Mouse (Mus musculus) kidney, embryonic 14.5 days (tissue): ENCODE measurements around the gene Syngr4. TPM values are rescaled to one million over a fixed set of nuclear protein-coding genes. Genes with fewer than 3 reads are reported as not detected.

Experiments used
- ATAC-seq: fragments of 200-750 bp; cut with Nextera tagmentation; 2 replicates; pipeline ENCODE4 v1.8.0; 2017; ENCODE audit warnings: moderate number of reproducible peaks, mild to moderate bottlenecking, moderate TSS enrichment, moderate library complexity; ENCODE audit not compliant: low FRiP score, low TSS enrichment
- H3K27ac ChIP-seq: fragments of 300-500 bp; sonication (generic); 2 replicates; pipeline ENCODE4 v1.5.1; 2014; ENCODE audit warnings: low read depth, mild to moderate bottlenecking, low read length, moderate library complexity, mixed read lengths
- H3K27me3 ChIP-seq: fragments of 300-500 bp; sonication (generic); 2 replicates; pipeline ENCODE4 v1.6.1; 2014; ENCODE audit warnings: mild to moderate bottlenecking, low read length; ENCODE audit not compliant: control insufficient read depth, insufficient read depth
- H3K36me3 ChIP-seq: fragments of 300-500 bp; sonication (generic); 2 replicates; pipeline ENCODE4 v1.6.1; 2014; ENCODE audit warnings: low read length, mixed read lengths; ENCODE audit not compliant: control insufficient read depth, insufficient read depth
- H3K4me1 ChIP-seq: fragments of 300-500 bp; sonication (generic); 2 replicates; pipeline ENCODE4 v1.6.1; 2014; ENCODE audit warnings: low read length, mixed read lengths; ENCODE audit not compliant: control insufficient read depth, insufficient read depth
- H3K4me2 ChIP-seq: fragments of 300-500 bp; sonication (generic); replicated peaks from 2 replicates; pipeline ENCODE4 v1.6.1; 2014; ENCODE audit warnings: low read depth, mild to moderate bottlenecking, low read length
- H3K4me3 ChIP-seq: fragments of 300-500 bp; sonication (generic); 2 replicates; pipeline ENCODE4 v1.5.1; 2014; ENCODE audit warnings: mild to moderate bottlenecking, low read length
- H3K9ac ChIP-seq: fragments of 300-500 bp; sonication (generic); 2 replicates; pipeline ENCODE4 v1.6.1; 2014; ENCODE audit warnings: low read depth, mild to moderate bottlenecking, low read length, moderate library complexity
- H3K9me3 ChIP-seq: fragments of 300-500 bp; sonication (generic); 2 replicates; pipeline ENCODE4 v1.6.1; 2016; ENCODE audit warnings: low read length; ENCODE audit not compliant: control insufficient read depth
- WGBS: fragments of 180-500 bp; shearing (Covaris S2); extraction: QIAGEN DNeasy Blood & Tissue Kit; methylation state at CpG from one replicate; pipeline ENCODE4 v1.1.7; 2014; 5-methylcytosine and 5-hydroxymethylcytosine counted together
- polyA plus RNA-seq: library from polyadenylated mRNA; unstranded; fragments of >200 nt; fragmentation: Nextera tagmentation; extraction: Ambion mirVana; gene quantifications from 2 replicates; pipeline ENCODE4 v1.2.1, GENCODE M21; 2014

Syngr4 gene
- polyA plus RNA-seq, 1 experiment from 2014 or later = 2.1 TPM

DNA sequence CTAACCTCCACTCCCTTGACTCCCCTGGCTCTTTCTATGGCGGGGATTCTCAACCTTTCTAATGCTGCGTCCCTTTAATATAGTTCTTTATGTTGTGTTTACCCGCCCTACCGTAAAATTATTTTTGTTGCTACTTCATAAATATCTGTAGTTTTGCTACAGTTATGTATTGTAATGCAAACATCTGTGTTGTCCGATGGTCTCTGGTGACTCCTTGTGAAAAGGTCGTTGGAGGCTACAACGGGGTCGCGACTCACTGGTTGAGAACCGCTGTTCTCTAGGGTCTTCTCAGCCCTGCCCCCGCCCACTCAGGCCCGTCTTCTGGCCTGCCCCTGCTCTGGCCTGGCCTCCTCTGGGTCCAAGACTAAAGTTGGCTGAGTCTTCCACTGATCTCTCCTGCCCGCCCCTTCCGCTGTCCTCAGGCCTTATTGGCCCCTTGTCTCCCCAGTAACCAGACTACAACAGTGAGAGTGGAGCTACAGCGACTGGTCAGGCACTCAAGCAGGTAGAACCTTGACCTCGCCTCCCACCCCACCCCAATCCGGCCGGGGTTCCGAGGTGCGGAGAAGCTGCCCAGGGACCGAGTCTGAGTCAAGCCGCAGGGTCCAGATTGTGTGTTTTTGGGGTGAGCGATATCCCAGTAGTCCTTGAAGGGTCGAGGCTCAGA, 27.4 kb upstream of the Syngr4 start, which contains the start of gene Ccdc114:
Gene Ccdc114, plus strand, starts transcription at position 311 of the 667 bp plus-strand sequence.
- H3K9me3 ChIP-seq = 0 out of 2 replicates have a peak, but pooled peaks cover 4% of the 10 kb centered on the region
- H3K4me2 ChIP-seq = peak within 1 kb of the TSS; percentile 68
- no peaks in the 10 kb centered on the region for H3K36me3 ChIP-seq
- ATAC-seq = peak; percentile 69
- WGBS = 2% methylated on average over 24 of the region's 24 CpGs
- H3K9ac ChIP-seq = peak within 1 kb of the TSS; percentile 56; the same call in 1 of the 2 replicates
- no peaks in the 10 kb centered on the region for H3K27me3 ChIP-seq
- H3K4me3 ChIP-seq = peak within 1 kb of the TSS; percentile 40
- H3K27ac ChIP-seq = peak within 1 kb of the TSS; percentile 90
- peaks cover 39% of the 10 kb centered on the region for H3K4me1 ChIP-seq

DNA sequence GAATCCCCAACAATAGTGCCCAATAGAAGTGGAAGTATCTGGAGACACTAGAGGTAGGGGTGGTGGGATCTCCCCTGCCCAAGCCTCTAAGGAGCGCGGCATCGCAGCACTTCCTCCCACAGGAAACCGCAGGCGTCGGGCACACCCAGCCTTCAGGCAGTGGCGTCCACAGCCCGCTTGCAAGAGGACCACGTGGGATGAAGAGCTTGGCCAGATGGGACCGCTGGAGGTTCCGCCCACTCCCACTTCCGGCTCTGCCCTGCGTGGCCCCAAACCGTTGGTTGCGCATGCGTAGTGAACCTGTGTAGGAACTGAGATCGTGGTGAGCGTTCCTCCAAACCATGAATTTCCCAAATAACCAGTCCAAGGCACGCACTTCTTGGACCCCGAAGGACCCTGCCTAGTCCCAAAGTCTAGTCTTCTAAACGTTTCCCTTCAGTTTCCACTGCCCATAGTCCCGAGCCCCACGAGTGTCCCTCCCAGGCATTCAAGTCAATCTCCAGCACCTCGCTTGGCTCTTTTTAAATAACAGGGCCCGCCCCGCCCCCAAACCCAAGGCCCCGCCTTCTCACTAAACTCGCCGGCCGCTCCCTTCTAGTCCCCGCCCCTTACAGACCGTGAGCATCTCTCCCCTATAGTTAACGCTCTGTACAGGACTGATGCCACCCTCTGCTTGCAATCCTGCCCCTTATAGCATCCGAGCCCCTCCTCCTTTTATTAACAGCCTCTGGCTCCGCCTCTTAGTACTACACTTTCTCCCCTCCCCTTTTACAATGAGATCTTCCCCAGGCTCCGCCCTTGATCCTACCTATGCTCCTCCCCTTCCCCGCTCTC, 26.6 kb upstream of the Syngr4 start:
- Histone ChIP-seq H3K27me3 (no peaks in the 10 kb centered on the region), H3K4me2 (peak overlapping the region; percentile 68), H3K36me3 (no peaks in the 10 kb centered on the region; the same call in 1 of the 2 replicates), H3K9ac (peak overlapping the region; percentile 44; the same call in 1 of the 2 replicates), H3K4me3 (peak overlapping the region; percentile 40), H3K9me3 (0 out of 2 replicates have a peak, but pooled peaks cover 4% of the 10 kb centered on the region), H3K27ac (peak overlapping the region; percentile 90), H3K4me1 (peaks cover 41% of the 10 kb centered on the region)
- peak; percentile 92 for ATAC-seq
- WGBS = 1% methylated on average over 37 of the region's 37 CpGs

DNA sequence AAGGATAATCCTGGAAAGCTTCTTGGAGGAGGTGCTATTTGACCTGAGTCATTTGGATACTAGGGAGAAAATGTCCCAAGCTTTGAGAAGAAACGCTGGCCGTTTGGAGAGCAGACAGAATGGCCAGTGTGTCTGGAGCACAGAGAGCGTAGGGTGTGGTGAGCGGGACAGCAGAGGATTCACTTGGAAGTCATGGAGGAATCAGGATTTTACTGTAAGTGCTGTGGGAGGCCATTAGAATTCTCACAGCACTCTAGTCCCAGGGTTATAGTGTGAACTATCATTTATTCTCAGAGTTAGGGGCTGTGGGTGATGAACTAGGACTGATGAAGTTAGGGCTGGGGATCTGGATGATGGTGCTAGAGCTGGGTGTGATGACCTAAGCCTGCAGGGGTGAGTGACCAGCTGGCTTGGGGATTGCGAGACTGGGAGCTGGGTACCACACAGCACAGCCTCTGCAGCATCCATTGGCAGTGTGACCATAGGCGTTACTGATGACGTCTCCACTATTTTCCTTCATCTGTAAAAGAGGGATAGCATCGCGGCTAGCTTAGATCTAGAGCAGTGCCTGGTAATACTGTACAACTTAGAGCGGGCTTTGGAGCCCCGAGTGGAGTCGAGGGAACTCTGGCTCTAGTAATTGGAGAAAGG, 25.6 kb upstream of the Syngr4 start:
- WGBS = 81% methylated on average over 12 of the region's 12 CpGs
- ATAC-seq = no peak
- Histone ChIP-seq H3K36me3 (no peaks in the 10 kb centered on the region; the same call in 1 of the 2 replicates), H3K4me2 (peak overlapping the region; percentile 68), H3K27me3 (no peaks in the 10 kb centered on the region), H3K4me3 (no peak overlapping the region), H3K9me3 (0 out of 2 replicates have a peak, but pooled peaks cover 4% of the 10 kb centered on the region), H3K27ac (peak overlapping the region; percentile 90), H3K4me1 (peaks cover 52% of the 10 kb centered on the region), H3K9ac (no peak overlapping the region)

DNA sequence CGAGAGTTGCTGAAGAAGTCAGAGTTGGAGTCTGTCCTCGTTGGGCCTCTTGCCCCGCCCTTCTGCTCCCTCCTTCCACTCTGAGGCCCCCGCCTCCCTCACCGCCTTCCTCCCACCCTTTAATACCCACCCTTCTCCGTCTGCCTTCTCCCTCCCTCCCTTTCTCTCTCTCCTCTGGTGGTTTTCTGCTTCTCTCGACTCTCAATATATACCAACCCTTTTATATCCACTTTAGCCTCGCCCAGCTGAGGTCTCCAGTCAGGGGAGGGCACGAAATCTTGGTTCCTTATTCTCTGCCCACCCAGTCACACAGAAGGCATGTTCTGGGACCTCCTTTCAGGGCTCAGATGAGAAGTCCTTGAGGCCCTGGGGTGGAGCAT, 24.7 kb upstream of the Syngr4 start, which contains the start of gene Emp3:
Gene Emp3, minus strand, starts transcription at position 163 of the 380 bp plus-strand sequence.
- Histone ChIP-seq H3K9me3 (0 out of 2 replicates have a peak, but pooled peaks cover 4% of the 10 kb centered on the region), H3K4me3 (peak within 1 kb of the TSS; percentile 46), H3K9ac (peak within 1 kb of the TSS; percentile 65), H3K27ac (peak within 1 kb of the TSS; percentile 90), H3K4me2 (peak within 1 kb of the TSS; percentile 50), H3K27me3 (no peaks in the 10 kb centered on the region), H3K4me1 (peaks cover 58% of the 10 kb centered on the region), H3K36me3 (no peaks in the 10 kb centered on the region; the same call in 1 of the 2 replicates)
- ATAC-seq = no peak
- 22% methylated on average over 9 of the region's 9 CpGs for WGBS

GRCm38 (mm10) chr7:45920583-45921241, 24.2 kb upstream of the Syngr4 start:
- peak overlapping the region; percentile 46 for H3K4me3 ChIP-seq
- no peak for ATAC-seq
- no peaks in the 10 kb centered on the region; the same call in 1 of the 2 replicates for H3K36me3 ChIP-seq
- peak overlapping the region; percentile 65 for H3K9ac ChIP-seq
- no peaks in the 10 kb centered on the region for H3K27me3 ChIP-seq
- H3K4me2 ChIP-seq = peak overlapping the region; percentile 50
- peak overlapping the region; percentile 89 for H3K27ac ChIP-seq
- 0 out of 2 replicates have a peak, but pooled peaks cover 4% of the 10 kb centered on the region for H3K9me3 ChIP-seq
- peaks cover 63% of the 10 kb centered on the region for H3K4me1 ChIP-seq
- WGBS = 30% methylated on average over 9 of the region's 9 CpGs

GRCm38 (mm10) chr7:45919761-45920160, 23.2 kb upstream of the Syngr4 start:
- H3K27me3 ChIP-seq = no peaks in the 10 kb centered on the region
- H3K36me3 ChIP-seq = no peaks in the 10 kb centered on the region; the same call in 1 of the 2 replicates
- 76% methylated on average over 4 of the region's 4 CpGs for WGBS
- ATAC-seq = no peak
- H3K4me1 ChIP-seq = peaks cover 60% of the 10 kb centered on the region
- H3K27ac ChIP-seq = peak overlapping the region; percentile 89; the same call in 1 of the 2 replicates
- H3K9me3 ChIP-seq = 0 out of 2 replicates have a peak, but pooled peaks cover 1% of the 10 kb centered on the region
- peak overlapping the region; percentile 50 for H3K4me2 ChIP-seq
- H3K9ac ChIP-seq = peak overlapping the region; percentile 65; the same call in 1 of the 2 replicates
- H3K4me3 ChIP-seq = peak overlapping the region; percentile 46

- 76% methylated on average over 14 of the region's 14 CpGs for WGBS
- Histone ChIP-seq H3K4me3 (no peak overlapping the region), H3K4me1 (peaks cover 57% of the 10 kb centered on the region)
Observed at GRCm38 (mm10) chr7:45919083-45919671, 22.7 kb upstream of the Syngr4 start.

More at GRCm38 (mm10) chr7:45919083-45919671, 22.7 kb upstream of the Syngr4 start:
- peak overlapping the region; percentile 50; the same call in 1 of the 2 replicates for H3K4me2 ChIP-seq
- no peaks in the 10 kb centered on the region for H3K27me3 ChIP-seq
- 0 out of 2 replicates have a peak overlapping the region, but pooled peaks have one; percentile 65 for H3K9ac ChIP-seq
- H3K27ac ChIP-seq = no peak overlapping the region
- no peaks in the 10 kb centered on the region for H3K9me3 ChIP-seq
- no peak for ATAC-seq
- no peaks in the 10 kb centered on the region; the same call in 1 of the 2 replicates for H3K36me3 ChIP-seq
